Mouse (Mus musculus) urinary bladder, postnatal 0 days (tissue): ENCODE measurements around the gene Rp2. TPM values are rescaled to one million over a fixed set of nuclear protein-coding genes. Genes with fewer than 3 reads are reported as not detected.

ENCODE experiments used
- polyA plus RNA-seq: library from polyadenylated mRNA; unstranded; fragments of >200 nt; fragmentation: Nextera tagmentation; extraction: Ambion mirVana; gene quantifications from 2 replicates; pipeline ENCODE4 v1.2.1, GENCODE M21; 2015

Rp2 gene
- polyA plus RNA-seq: 11.9 and 13.7 TPM in 2 replicates

GRCm38 (mm10) chrX:20364391-20365365 lies at the start of gene Rp2:
Gene Rp2, plus strand, starts transcription at chrX:20364481.

GRCm38 (mm10) chrX:20425140-20425838 lies 61.0 kb downstream of the Rp2 start, which contains the start of gene Jade3:
Gene Jade3, plus strand, starts transcription at chrX:20425688.

Other genes with a start within 250 kb of the Rp2 start
- 0.95 and 1.3 TPM in 2 replicates for gene Slc9a7, start 72.7 kb upstream of the Rp2 start, polyA plus RNA-seq
- 3.9 and 5.4 TPM in 2 replicates for gene Jade3, start 61.2 kb downstream of the Rp2 start, polyA plus RNA-seq
- 0.76 and 1.4 TPM in 2 replicates for gene Rgn, start 185.3 kb downstream of the Rp2 start, polyA plus RNA-seq